Mouse (Mus musculus): Measurements from ENCODE around the gene Mfsd2b.
"Not testable (repeated sequence)": the region's sequence is repeated elsewhere in the genome, so short reads cannot be mapped to it uniquely, and the experiment has no call there.

Mfsd2b gene

DNA sequence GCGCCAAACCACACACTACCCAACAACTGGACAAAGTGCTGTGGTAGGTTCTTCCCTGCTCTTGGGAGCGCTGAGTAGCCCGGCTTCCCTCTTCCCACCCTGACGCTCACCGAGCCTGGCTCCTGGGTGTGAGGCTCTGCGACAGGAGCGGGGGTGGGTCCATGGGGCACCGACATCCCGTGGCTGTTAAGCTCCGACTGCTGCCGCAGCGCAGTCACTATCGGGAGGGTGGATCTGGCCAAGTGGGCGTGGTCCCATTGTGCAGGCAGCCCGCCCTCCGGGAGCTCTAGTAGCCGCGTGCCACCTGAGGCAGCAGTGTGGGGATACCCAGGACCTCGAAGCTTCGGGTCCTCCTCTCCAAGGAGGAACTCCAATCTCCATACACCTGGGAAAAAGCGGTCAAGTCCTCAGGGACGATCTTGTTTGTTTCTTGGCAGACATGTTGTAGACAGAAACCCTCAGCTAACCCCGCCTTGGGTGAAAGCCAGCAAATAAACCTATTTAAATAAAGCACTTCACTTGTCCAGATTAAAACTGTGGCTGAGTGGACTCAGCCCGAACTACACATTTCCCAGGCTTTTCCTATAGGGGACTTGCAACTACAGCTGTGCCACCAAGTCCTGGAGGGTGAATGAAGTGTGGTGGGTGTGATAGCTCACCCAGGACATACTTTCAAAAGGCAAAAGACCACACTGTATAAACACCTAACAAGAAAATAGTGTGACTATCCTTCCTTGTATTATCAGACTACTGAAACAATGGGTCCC lies at the start of gene Mfsd2b:
Mfsd2b (minus strand) TSS at position 199 of the 767 bp plus-strand sequence.
- DNase-seq: peak; percentile 89

GRCm38 (mm10) chr12:4917805-4918591 lies 43.8 kb upstream of the Mfsd2b start:
- peak; percentile 81 for DNase-seq

- peak; percentile 97 for DNase-seq
Observed at GRCm38 (mm10) chr12:4916994-4917804, 43.0 kb upstream of the Mfsd2b start, which contains the start of gene Atad2b. Atad2b (plus strand) TSS chr12:4917353.

- DNase-seq: no peak
Observed at GRCm38 (mm10) chr12:4914944-4915343, 40.8 kb upstream of the Mfsd2b start.

DNA sequence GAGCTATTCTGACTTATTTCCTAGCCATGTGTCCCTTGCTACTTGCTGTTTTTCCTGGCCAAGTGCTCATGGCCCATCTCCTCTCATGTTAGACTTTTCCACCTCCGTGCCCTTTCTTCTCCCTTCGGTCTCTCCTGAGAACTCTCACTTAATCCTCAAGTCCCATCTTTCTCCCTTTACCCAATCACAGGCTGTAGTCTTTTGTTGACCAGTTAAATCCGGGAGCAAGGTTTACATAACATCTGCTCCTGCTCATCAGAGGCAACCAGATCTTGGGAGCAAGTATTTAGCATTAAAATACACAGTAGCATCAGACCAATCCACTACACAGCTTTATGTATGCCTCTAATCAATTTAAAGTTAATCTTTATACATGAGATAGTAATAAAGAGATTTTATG lies 40.3 kb upstream of the Mfsd2b start:
- no peak for DNase-seq

GRCm38 (mm10) chr12:4911716-4912115 lies 37.6 kb upstream of the Mfsd2b start:
- DNase-seq: peak; percentile 16

DNA sequence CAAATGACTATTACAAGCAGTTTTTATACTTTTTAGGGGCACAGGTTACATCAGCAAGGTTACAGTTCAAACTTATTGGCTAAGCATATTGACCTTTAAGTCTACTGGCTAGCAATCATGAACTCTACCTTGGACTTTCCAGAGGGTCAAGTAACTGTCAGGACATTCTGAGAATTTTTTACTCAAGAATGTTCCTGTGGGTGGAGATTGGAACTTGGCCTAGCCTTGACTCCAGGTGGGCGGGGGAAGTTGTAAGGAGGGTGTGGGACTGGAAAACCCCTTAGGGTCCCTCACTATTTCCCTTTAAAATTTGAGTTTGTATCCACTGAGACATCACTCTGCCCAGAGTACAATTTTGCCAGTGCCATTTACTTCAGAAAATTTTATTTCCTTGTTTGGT lies 36.3 kb upstream of the Mfsd2b start:
- not testable (repeated sequence) for DNase-seq

- DNase-seq: no peak
Observed at GRCm38 (mm10) chr12:4908391-4908790, 34.2 kb upstream of the Mfsd2b start.

DNA sequence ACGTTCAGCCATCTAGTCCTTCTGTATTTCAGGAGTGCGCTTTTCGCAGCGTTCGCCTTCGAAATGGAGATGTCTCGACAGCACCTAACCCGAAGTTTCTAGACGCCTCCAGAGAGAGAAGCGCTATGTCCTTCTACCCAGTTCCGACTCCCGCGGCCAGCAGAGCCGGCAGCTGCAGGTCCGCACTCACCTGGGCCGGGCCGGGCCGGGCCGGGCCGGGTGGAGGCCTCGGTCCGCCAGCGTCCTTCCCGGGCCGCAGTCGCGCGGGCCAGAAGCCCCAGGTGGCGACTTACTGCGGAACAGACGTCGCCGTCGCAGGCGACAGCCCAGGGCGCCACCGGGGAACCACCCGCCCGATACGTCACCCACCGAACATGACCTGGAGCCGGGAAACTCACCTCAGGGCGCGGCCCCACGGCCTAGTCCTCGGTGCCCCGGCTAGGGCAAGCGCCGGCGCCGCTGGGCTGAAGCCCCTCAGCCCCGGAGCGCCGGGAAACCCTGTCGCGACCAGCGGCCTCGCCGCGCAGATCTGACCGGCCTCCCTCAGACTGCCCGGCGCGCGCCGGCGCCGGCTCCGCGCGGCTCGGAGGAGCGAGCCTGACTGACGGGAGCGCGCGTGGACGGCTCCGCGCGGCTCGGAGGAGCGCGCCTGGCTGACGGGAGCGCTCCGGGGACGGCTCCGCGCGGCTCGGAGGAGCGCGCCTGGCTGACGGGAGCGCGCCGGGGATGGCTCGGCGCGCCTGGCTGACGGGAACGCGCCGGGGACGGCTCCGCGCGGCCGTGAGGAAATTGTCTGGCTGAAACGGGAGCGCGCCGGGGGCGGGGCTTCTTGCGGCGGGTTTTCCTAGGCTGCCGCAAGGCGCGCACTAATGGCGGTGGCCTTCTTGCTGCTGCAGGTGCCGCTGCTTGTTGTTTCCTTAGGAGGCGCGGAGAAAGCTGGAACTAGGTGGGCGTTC lies 33.1 kb upstream of the Mfsd2b start, which contains the start of gene Ubxn2a:
Ubxn2a (minus strand) TSS at position 755 of the 956 bp plus-strand sequence.
- peak; percentile 97 for DNase-seq

DNA sequence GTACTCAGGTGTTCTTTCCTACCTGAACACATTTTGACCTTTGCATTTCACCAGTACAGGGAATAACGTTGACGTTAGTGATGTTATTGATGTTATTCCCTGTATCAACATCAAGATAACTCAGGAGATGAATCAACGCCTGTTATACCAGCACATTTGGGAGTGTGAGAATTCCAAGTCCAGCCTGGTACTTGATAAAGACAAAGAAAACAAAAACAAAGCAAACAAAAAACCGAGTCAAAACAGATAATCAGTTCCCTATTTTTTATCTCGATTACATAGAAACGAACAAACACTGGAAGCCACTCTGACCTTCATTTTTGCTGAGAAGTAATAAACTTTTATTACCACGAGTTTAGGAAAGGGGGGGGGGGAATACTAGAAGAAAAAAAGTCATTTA lies 32.3 kb upstream of the Mfsd2b start:
- no peak for DNase-seq

GRCm38 (mm10) chr12:4905946-4906345 lies 31.8 kb upstream of the Mfsd2b start:
- no peak for DNase-seq

- DNase-seq: no peak
Observed at GRCm38 (mm10) chr12:4898024-4898423, 23.9 kb upstream of the Mfsd2b start.

- no peak for DNase-seq
Observed at GRCm38 (mm10) chr12:4889891-4890290, 15.7 kb upstream of the Mfsd2b start.

- DNase-seq: no peak
Observed at GRCm38 (mm10) chr12:4889251-4889650, 15.1 kb upstream of the Mfsd2b start.

DNA sequence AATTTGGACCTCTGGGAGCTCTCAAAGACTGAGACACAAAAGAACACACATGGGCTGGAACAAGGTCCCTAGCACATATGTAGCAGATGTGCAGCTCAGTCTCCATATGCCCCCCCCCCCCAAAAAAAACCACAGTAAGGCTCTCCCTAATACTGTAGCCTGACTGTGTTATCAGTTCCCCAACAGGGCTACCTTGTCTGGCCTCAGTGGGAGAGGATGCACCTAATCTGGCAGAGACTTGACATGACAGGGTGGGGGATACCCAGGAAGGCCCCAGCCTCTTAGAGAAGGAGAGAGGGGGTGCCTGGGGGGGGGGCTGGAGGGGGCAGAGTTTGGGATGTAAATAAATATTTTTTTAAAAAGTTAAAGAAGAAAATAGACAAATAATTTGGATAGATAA lies 14.6 kb upstream of the Mfsd2b start:
- no peak for DNase-seq

- DNase-seq: not testable (repeated sequence)
Observed at GRCm38 (mm10) chr12:4886581-4886980, 12.4 kb upstream of the Mfsd2b start.

GRCm38 (mm10) chr12:4885062-4885461 lies 10.9 kb upstream of the Mfsd2b start:
- DNase-seq: no peak

DNA sequence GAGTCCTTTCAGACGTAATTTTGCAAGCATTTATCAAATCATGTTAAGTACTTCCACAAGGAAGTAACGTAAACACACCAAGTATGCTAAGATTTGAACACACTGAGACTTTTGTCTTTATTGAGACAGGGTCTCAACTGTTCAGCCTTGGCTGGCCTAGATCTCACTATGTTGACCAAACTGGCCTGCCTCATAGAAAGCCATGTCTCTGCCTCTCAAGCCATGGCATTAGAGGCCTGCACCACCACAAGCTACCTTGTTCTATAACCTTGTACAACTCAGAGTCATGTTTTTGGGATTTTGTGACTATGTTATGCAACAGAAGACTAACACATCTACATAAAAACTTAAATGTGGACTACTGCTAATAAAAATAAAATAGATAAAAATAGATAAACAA lies 7.9 kb upstream of the Mfsd2b start:
- DNase-seq: no peak

DNA sequence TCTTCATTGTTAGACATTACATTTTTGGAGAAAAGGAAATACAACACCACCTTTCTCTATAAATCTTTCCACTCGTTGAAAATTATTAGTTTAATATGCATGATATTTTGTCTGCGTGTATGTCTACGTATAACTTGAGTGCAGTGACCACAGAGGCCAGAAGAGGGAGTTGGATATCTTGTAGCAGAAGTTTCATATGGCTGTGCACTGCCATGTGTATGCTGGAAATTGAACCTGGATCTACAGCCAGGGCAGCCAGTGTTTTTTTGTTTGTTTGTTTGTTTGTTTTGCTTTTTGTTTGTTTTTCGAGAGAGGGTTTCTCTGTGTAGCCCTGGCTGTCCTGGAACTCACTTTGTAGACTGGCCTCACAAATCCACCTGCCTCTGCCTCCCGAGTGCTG lies 4.9 kb upstream of the Mfsd2b start:
- peak; percentile 39 for DNase-seq

GRCm38 (mm10) chr12:4878296-4878783 lies 4.2 kb upstream of the Mfsd2b start:
- no peak for DNase-seq

- DNase-seq: no peak
Observed at GRCm38 (mm10) chr12:4875623-4876022, 1.5 kb upstream of the Mfsd2b start.

DNA sequence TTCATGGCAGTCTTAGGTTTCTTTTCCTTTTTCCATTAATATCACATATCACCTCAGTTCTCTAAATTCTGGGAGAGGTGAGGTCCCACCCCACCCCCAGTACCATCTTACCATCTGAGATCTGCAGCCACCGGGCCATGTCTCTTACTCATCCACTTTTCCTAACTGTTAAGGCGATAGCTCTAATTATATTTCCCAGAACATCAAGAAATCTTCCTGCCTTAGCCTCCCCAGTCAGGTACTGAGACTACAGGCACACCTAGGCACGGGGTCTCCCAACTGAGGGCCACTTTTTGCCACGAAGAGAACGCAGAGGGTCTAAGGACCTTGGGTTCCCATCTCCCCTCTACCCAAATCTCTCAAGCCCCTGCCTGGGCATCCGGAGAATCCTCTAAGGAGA lies 628 bp downstream of the Mfsd2b start:
- DNase-seq: no peak

All from lung, postnatal 36 days (tissue).